Mouse (Mus musculus): Measurements from ENCODE around the gene Prkg1.

GRCm38 (mm10) chr19:31011528-31012133, 753.2 kb downstream of the Prkg1 start:
- TF ChIP-seq UBTF (IDR thresholded peaks at IDR 0.05; ENCODE audit: borderline replicate concordance, insufficient read depth, low read depth, low read length) (no peak), MAFK (IDR thresholded peaks at IDR 0.05; ENCODE audit: borderline replicate concordance, low read depth, low read length) (no peak), ZNF384 (IDR thresholded peaks at IDR 0.05; ENCODE audit: low read depth, low read length) (no peak)

Data from MEL (cell line).